In the genomic region with DNA sequence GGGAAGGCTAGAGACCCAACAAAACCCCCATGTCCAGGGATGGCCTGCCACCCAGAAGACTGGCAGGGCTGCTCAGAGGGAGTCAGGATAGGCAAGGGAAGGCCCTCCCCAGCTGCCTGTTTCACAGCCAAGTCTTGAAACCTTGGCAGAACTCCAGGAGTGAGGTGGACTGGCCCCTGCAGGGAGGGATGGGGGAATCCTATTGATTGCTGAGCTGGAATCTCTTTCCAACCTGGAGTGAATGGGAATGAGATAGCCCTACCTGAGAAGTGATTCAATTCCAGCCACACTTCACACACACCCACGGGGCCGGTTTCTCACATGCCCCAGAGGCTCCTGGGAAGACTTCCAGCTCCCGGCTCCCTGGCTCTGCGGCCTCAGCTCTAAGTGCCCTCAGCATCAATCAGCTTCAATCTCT, we compare ENCODE assay signal across 9 mouse cellular contexts. TPM values are rescaled to one million over a fixed set of nuclear protein-coding genes. Genes with fewer than 3 reads are reported as not detected.
DNase-seq lines count a peak whose midpoint lies in the region; ATAC-seq lines count a peak whose summit lies in the region.
"Had no signal": no experiment of that assay in that cellular context is flagged by ENCODE, and none has a peak within 500 bp of the region (broad histone marks: within the 10 kb centered on the region; RNA-seq: fewer than 3 reads in every experiment).

No protein-coding gene starts in this region.

- H3K27ac ChIP-seq in forebrain, embryonic 12.5 days = peak overlapping the region; percentile 78
- H3K27ac ChIP-seq in neural tube, embryonic 13.5 days (replicated peaks) = peak overlapping the region; percentile 81

- no peaks in the 10 kb centered on the region for H3K27me3 ChIP-seq in forebrain, embryonic 12.5 days
- H3K27me3 ChIP-seq in neural tube, embryonic 13.5 days = no peaks in the 10 kb centered on the region

- WGBS in forebrain, embryonic 12.5 days = 63% methylated on average over 4 of the region's 4 CpGs
- 58% methylated on average over 4 of the region's 4 CpGs for WGBS in neural tube, embryonic 13.5 days

- no peaks in the 10 kb centered on the region for H3K9me3 ChIP-seq in forebrain, embryonic 12.5 days
- H3K9me3 ChIP-seq in neural tube, embryonic 13.5 days = no peaks in the 10 kb centered on the region

- peak; percentile 62 for DNase-seq in 3T3-L1 (ENCODE audit: low read depth, low spot score)
- DNase-seq in adrenal gland, adult 18-20 months (ENCODE audit: low spot score in 2 of 2) = peak; percentile 32 to 34
- DNase-seq in heart, postnatal 10 days = peak; percentile 80 to 84
- peak; percentile 39 to 50 for DNase-seq in kidney, postnatal 36 days
- DNase-seq in spleen, adult 12 weeks (ENCODE audit: low spot score) = no peak
- DNase-seq in c-Kit-positive CD71-positive TER-119-positive erythroid progenitor cells, embryonic 14.5 days (ENCODE audit: low spot score) = no peak

- H3K4me2 ChIP-seq in forebrain, embryonic 12.5 days = no peak overlapping the region
- H3K4me2 ChIP-seq in neural tube, embryonic 13.5 days = no peak overlapping the region

- no peak overlapping the region for H3K9ac ChIP-seq in forebrain, embryonic 12.5 days
- no peak overlapping the region for H3K9ac ChIP-seq in neural tube, embryonic 13.5 days

- H3K36me3 ChIP-seq in forebrain, embryonic 12.5 days (replicated peaks) = no peaks in the 10 kb centered on the region
- H3K36me3 ChIP-seq in neural tube, embryonic 13.5 days = peaks cover 24% of the 10 kb centered on the region; the same call in 1 of the 2 replicates

- intact Hi-C loops in heart, postnatal 10 days (cut with DNase I) = no loop called here

- ATAC-seq in forebrain, embryonic 12.5 days (ENCODE audit: low FRiP score) = peak; percentile 59; the same call in 1 of the 2 replicates
- peak; percentile 55 for ATAC-seq in neural tube, embryonic 13.5 days (ENCODE audit: low read depth)

- H3K4me1 ChIP-seq in forebrain, embryonic 12.5 days = peaks cover 24% of the 10 kb centered on the region
- peaks cover 26% of the 10 kb centered on the region for H3K4me1 ChIP-seq in neural tube, embryonic 13.5 days (replicated peaks)

- H3K4me3 ChIP-seq in forebrain, embryonic 12.5 days (replicated peaks) = no peak overlapping the region
- no peak overlapping the region for H3K4me3 ChIP-seq in neural tube, embryonic 13.5 days

RNA-seq across cellular contexts. Expression of gene Olfr412, which starts 47.9 kb away (rescaled TPM):
- total RNA-seq in adrenal gland, adult 18-20 months (2021) = not detected
- not detected in 2 replicates for polyA plus RNA-seq in forebrain, embryonic 12.5 days (2016; fragmentation: Nextera tagmentation; extraction: Ambion mirVana)
- total RNA-seq in heart, postnatal 10 days (2021) = not detected
- polyA plus RNA-seq in neural tube, embryonic 13.5 days (2015; fragmentation: Nextera tagmentation; extraction: Ambion mirVana) = not detected in 2 replicates
- polyA plus RNA-seq: small intestine, adult 2 months had no signal

RNA-seq across cellular contexts. Expression of gene Olfr411, which starts 57.3 kb away (rescaled TPM):
- total RNA-seq in adrenal gland, adult 18-20 months (2021) = not detected
- polyA plus RNA-seq in forebrain, embryonic 12.5 days (2016; fragmentation: Nextera tagmentation; extraction: Ambion mirVana) = not detected in 2 replicates
- not detected for total RNA-seq in heart, postnatal 10 days (2021)
- not detected in 2 replicates for polyA plus RNA-seq in neural tube, embryonic 13.5 days (2015; fragmentation: Nextera tagmentation; extraction: Ambion mirVana)
- polyA plus RNA-seq: small intestine, adult 2 months had no signal

Comparison
In these comparisons a context has a peak if more than half of its experiments do, and no peak if none do; other contexts are left out.
1. DNase-seq: peak in 3T3-L1 (single experiment), adrenal gland, adult 18-20 months (2 of 2), heart, postnatal 10 days (2 of 2) and kidney, postnatal 36 days (2 of 2); none in spleen, adult 12 weeks (single experiment) and c-Kit-positive CD71-positive TER-119-positive erythroid progenitor cells, embryonic 14.5 days (single experiment).